Mouse (Mus musculus) heart, postnatal 25 days (tissue): ENCODE measurements around the gene Edem2. TPM values are rescaled to one million over a fixed set of nuclear protein-coding genes. Genes with fewer than 3 reads are reported as not detected.

Experiments used
- DNase-seq: peaks from one replicate; pipeline ENCODE4 v3.0.0; 2022; ENCODE audit warnings: low spot score
- intact Hi-C: fragments of 180-260 bp; cut with DNase I; formaldehyde crosslinking; loops from one replicate; pipeline ENCODE4 v1.15.1; 2025
- total RNA-seq, 2 experiments: library from RNA; stranded (reverse); gene quantifications; 2 replicates each; pipeline ENCODE4 v1.2.3; 2021

Edem2 gene
- total RNA-seq, 2 experiments from 2014 or later, result 7.0 to 7.1 TPM

GRCm38 (mm10) chr2:155655759-155656372 is 73.4 kb downstream of the Edem2 start:
- intact Hi-C loops, result no loop called here
- DNase-seq, result no peak

DNA sequence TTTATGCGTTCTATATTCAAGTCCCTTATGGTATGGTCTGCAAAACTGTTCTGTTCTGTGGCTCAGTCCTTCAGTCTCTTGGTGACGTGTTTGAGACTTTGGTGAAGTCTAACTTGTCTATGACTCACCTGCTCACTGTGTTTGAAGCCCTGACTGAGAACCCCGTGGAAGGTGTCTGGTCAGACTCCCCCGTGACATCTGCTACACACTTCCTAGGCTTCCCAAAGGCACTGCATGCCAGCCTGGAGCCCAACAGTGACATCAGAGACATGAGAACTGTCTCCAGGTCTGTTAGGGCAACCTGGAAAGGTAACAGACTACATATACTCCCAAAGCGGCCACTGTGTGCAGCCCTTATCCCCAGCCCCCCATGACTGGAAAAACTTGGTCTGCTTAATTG is 76.7 kb downstream of the Edem2 start:
- no peak for DNase-seq
- intact Hi-C loops, result no loop called here

Other genes with a start within 250 kb of the Edem2 start
- 10 to 100 TPM; 39.9 to 40.3 TPM for gene Acss2, start 211.5 kb downstream of the Edem2 start, total RNA-seq
- gene Ggt7, start 211.2 kb downstream of the Edem2 start, total RNA-seq, result under 1 TPM; 0.49 to 0.73 TPM
- 10 to 100 TPM; 13.4 to 13.9 TPM for gene Gss, start 136.7 kb downstream of the Edem2 start, total RNA-seq
- 10 to 100 TPM; 35.4 to 36.0 TPM for gene Myh7b, start 118.3 kb downstream of the Edem2 start, total RNA-seq
- 10 to 100 TPM; 82.1 to 82.5 TPM for gene Trpc4ap, start 37.1 kb downstream of the Edem2 start, total RNA-seq
- gene Gm17581, start 6.4 kb upstream of the Edem2 start, total RNA-seq, result not detected
- 1 to 10 TPM; 3.5 to 4.7 TPM for gene Procr, start 21.6 kb upstream of the Edem2 start, total RNA-seq
- gene Mmp24, start 45.9 kb upstream of the Edem2 start, total RNA-seq, result under 1 TPM in 1 of 2 experiments, not detected in 1; 0.08 TPM
- gene BC029722, start 90.0 kb upstream of the Edem2 start, total RNA-seq, result 10 to 100 TPM; 24.8 to 25.7 TPM
- gene Eif6, start 97.5 kb upstream of the Edem2 start, total RNA-seq, result 10 to 100 TPM; 51.1 to 52.0 TPM
- not detected for gene Fam83c, start 105.4 kb upstream of the Edem2 start, total RNA-seq
- 100 to 1,000 TPM; 248 to 268 TPM for gene Uqcc1, start 200.8 kb upstream of the Edem2 start, total RNA-seq
- gene Gm15557, start 211.3 kb upstream of the Edem2 start, total RNA-seq, result not detected
- gene Gdf5, start 215.9 kb upstream of the Edem2 start, total RNA-seq, result not detected
- 1 to 10 TPM; 4.9 to 5.7 TPM for gene Cep250, start 227.0 kb upstream of the Edem2 start, total RNA-seq